Comparison of ENCODE assay signal across 8 mouse cellular contexts in the genomic region with DNA sequence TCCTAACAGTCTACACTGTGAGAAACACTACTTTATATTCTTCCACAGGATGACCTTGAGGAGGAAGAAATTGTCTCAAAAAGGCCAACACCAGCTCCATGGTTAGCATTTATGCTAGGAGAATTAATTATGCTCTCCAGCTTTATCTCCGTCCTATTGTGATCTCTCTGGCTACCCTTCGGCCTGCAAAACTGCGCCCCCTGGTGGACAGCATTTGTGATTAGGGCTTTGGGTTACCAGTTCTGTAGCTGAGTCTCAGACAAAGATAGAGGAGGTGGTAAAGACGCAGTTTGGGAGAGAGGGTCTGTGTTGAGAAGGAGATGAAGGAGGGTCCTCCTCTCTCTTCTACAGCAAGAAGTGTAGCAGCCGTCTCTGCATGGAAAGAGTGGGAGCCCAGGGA. TPM values are rescaled to one million over a fixed set of nuclear protein-coding genes. Genes with fewer than 3 reads are reported as not detected.
DNase-seq lines count a peak whose midpoint lies in the region; ATAC-seq and TF ChIP-seq lines count a peak whose summit lies in the region.
"Had no signal": no experiment of that assay in that cellular context is flagged by ENCODE, and none has a peak within 500 bp of the region (broad histone marks: within the 10 kb centered on the region; RNA-seq: fewer than 3 reads in every experiment).

No protein-coding gene starts in this region.

- H3K36me3 ChIP-seq in midbrain, embryonic 11.5 days (ENCODE audit: control insufficient read depth, insufficient read depth, low read length) = no peaks in the 10 kb centered on the region
- no peaks in the 10 kb centered on the region for H3K36me3 ChIP-seq in midbrain, embryonic 16.5 days (ENCODE audit: control insufficient read depth, insufficient read depth, low read length)
- no peaks in the 10 kb centered on the region for H3K36me3 ChIP-seq in lung, postnatal 0 days (ENCODE audit: insufficient read depth, low read length)
- H3K36me3 ChIP-seq: heart, embryonic 15.5 days had no signal

- no peak for TF ChIP-seq EP300 in lung, postnatal 0 days (IDR thresholded peaks at IDR 0.05)

- no peak overlapping the region for H3K9ac ChIP-seq in midbrain, embryonic 11.5 days (ENCODE audit: low read length)
- H3K9ac ChIP-seq in midbrain, embryonic 16.5 days (ENCODE audit: low read depth, low read length) = no peak overlapping the region
- H3K9ac ChIP-seq in lung, postnatal 0 days (replicated peaks; ENCODE audit: low read depth) = no peak overlapping the region
- H3K9ac ChIP-seq: heart, embryonic 15.5 days had no signal

- no peak overlapping the region for H3K27ac ChIP-seq in midbrain, embryonic 11.5 days (ENCODE audit: low read depth, low read length)
- H3K27ac ChIP-seq in midbrain, embryonic 16.5 days (ENCODE audit: low read length) = no peak overlapping the region
- no peak overlapping the region for H3K27ac ChIP-seq in lung, postnatal 0 days (ENCODE audit: low read length)
- H3K27ac ChIP-seq: heart, embryonic 15.5 days had no signal

- ATAC-seq in midbrain, embryonic 11.5 days (ENCODE audit: low FRiP score) = 0 out of 2 replicates have a peak, but pooled peaks have one; percentile 25
- no peak for ATAC-seq in midbrain, embryonic 16.5 days
- ATAC-seq in lung, postnatal 0 days = no peak

- intact Hi-C loops in heart, postnatal 36 days (cut with DNase I) = no loop called here

- no peak overlapping the region for H3K4me2 ChIP-seq in midbrain, embryonic 11.5 days
- no peak overlapping the region for H3K4me2 ChIP-seq in midbrain, embryonic 16.5 days (ENCODE audit: low read length)
- no peak overlapping the region for H3K4me2 ChIP-seq in lung, postnatal 0 days (replicated peaks; ENCODE audit: low read depth, low read length)
- H3K4me2 ChIP-seq: heart, embryonic 15.5 days had no signal

- peaks cover 3% of the 10 kb centered on the region; the same call in 1 of the 2 replicates for H3K27me3 ChIP-seq in midbrain, embryonic 11.5 days (ENCODE audit: control insufficient read depth, insufficient read depth, low read length)
- no peaks in the 10 kb centered on the region for H3K27me3 ChIP-seq in midbrain, embryonic 16.5 days (ENCODE audit: control insufficient read depth, insufficient read depth, low read depth, low read length)
- no peaks in the 10 kb centered on the region for H3K27me3 ChIP-seq in lung, postnatal 0 days (replicated peaks; ENCODE audit: insufficient read depth, low read length)
- H3K27me3 ChIP-seq: heart, embryonic 15.5 days had no signal

- no peak overlapping the region for H3K4me3 ChIP-seq in midbrain, embryonic 11.5 days (ENCODE audit: low read depth, low read length)
- no peak overlapping the region for H3K4me3 ChIP-seq in midbrain, embryonic 16.5 days (ENCODE audit: low read depth, low read length)
- no peak overlapping the region for H3K4me3 ChIP-seq in lung, postnatal 0 days (ENCODE audit: low read depth, low read length)
- H3K4me3 ChIP-seq: heart, embryonic 15.5 days had no signal

- DNase-seq in midbrain, embryonic 11.5 days (ENCODE audit: low spot score, missing footprints) = peak; percentile 96
- DNase-seq in ZHBTc4 (ENCODE audit: low read depth, low spot score) = peak; percentile 89
- peak; percentile 82 for DNase-seq in embryo, embryonic 10 days (ENCODE audit: low spot score)
- peak; percentile 76 to 82 for DNase-seq in heart, postnatal 36 days
- DNase-seq in lung, postnatal 0 days (ENCODE audit: low spot score) = peak; percentile 80
- DNase-seq in skeletal muscle tissue, adult 2 months (ENCODE audit: low read depth, low spot score) = peak; percentile 58

- WGBS in midbrain, embryonic 11.5 days = 12% methylated on average over 5 of the region's 5 CpGs
- 9% methylated on average over 5 of the region's 5 CpGs for WGBS in midbrain, embryonic 16.5 days
- 5% methylated on average over 5 of the region's 5 CpGs for WGBS in lung, postnatal 0 days

- peaks cover 15% of the 10 kb centered on the region for H3K4me1 ChIP-seq in midbrain, embryonic 11.5 days (ENCODE audit: control insufficient read depth, insufficient read depth, low read length)
- H3K4me1 ChIP-seq in midbrain, embryonic 16.5 days (ENCODE audit: control insufficient read depth, insufficient read depth, low read length) = peaks cover 9% of the 10 kb centered on the region
- H3K4me1 ChIP-seq in lung, postnatal 0 days (ENCODE audit: insufficient read depth, low read depth, low read length) = peaks cover 4% of the 10 kb centered on the region; the same call in 1 of the 2 replicates

- no peaks in the 10 kb centered on the region for H3K9me3 ChIP-seq in midbrain, embryonic 11.5 days (ENCODE audit: control insufficient read depth, low read length)
- no peaks in the 10 kb centered on the region for H3K9me3 ChIP-seq in midbrain, embryonic 16.5 days (replicated peaks; ENCODE audit: control insufficient read depth, low read length, poor library complexity, severe bottlenecking)
- H3K9me3 ChIP-seq in lung, postnatal 0 days (ENCODE audit: low read length) = no peaks in the 10 kb centered on the region
- H3K9me3 ChIP-seq: heart, embryonic 15.5 days had no signal

- peak; percentile 96 for TF ChIP-seq CTCF in lung, postnatal 0 days (IDR thresholded peaks at IDR 0.05)

RNA-seq across cellular contexts. Expression of a gene that starts 10.6 kb away (rescaled TPM):
- 0.95 and 1.3 TPM in 2 replicates for polyA plus RNA-seq in midbrain, embryonic 11.5 days (2014; fragmentation: Nextera tagmentation; extraction: Ambion mirVana)
- polyA plus RNA-seq in midbrain, embryonic 16.5 days (2015; fragmentation: Nextera tagmentation; extraction: Ambion mirVana) = 0.35 and 1.1 TPM in 2 replicates
- 1 to 10 TPM; 1.0 to 1.4 TPM for total RNA-seq in heart, postnatal 36 days (2021)
- 26.1 and 31.2 TPM in 2 replicates for polyA plus RNA-seq in lung, postnatal 0 days (2015; fragmentation: Nextera tagmentation; extraction: Ambion mirVana)

RNA-seq across cellular contexts. Expression of a gene that starts 23.9 kb away (rescaled TPM):
- 16.9 and 19.4 TPM in 2 replicates for polyA plus RNA-seq in midbrain, embryonic 11.5 days (2014; fragmentation: Nextera tagmentation; extraction: Ambion mirVana)
- polyA plus RNA-seq in midbrain, embryonic 16.5 days (2015; fragmentation: Nextera tagmentation; extraction: Ambion mirVana) = 26.6 and 33.0 TPM in 2 replicates
- 10 to 100 TPM in 1 of 2 experiments, 1 to 10 TPM in 1; 9.7 to 13.3 TPM for total RNA-seq in heart, postnatal 36 days (2021)
- polyA plus RNA-seq in lung, postnatal 0 days (2015; fragmentation: Nextera tagmentation; extraction: Ambion mirVana) = 80.7 and 82.0 TPM in 2 replicates

RNA-seq across cellular contexts. Expression of a gene that starts 28.6 kb away (rescaled TPM):
- 0.36 and 0.37 TPM in 2 replicates for polyA plus RNA-seq in midbrain, embryonic 11.5 days (2014; fragmentation: Nextera tagmentation; extraction: Ambion mirVana)
- 0.95 and 1.3 TPM in 2 replicates for polyA plus RNA-seq in midbrain, embryonic 16.5 days (2015; fragmentation: Nextera tagmentation; extraction: Ambion mirVana)
- total RNA-seq in heart, postnatal 36 days (2021) = 1 to 10 TPM; 5.6 to 8.2 TPM
- 4.4 and 6.0 TPM in 2 replicates for polyA plus RNA-seq in lung, postnatal 0 days (2015; fragmentation: Nextera tagmentation; extraction: Ambion mirVana)

RNA-seq across cellular contexts. Expression of a gene that starts 46.3 kb away (rescaled TPM):
- 0.82 and 0.92 TPM in 2 replicates for polyA plus RNA-seq in midbrain, embryonic 11.5 days (2014; fragmentation: Nextera tagmentation; extraction: Ambion mirVana)
- polyA plus RNA-seq in midbrain, embryonic 16.5 days (2015; fragmentation: Nextera tagmentation; extraction: Ambion mirVana) = 0.46 and 0.53 TPM in 2 replicates
- total RNA-seq in heart, postnatal 36 days (2021) = 1,000 to 10,000 TPM; 8,733 to 8,759 TPM
- polyA plus RNA-seq in lung, postnatal 0 days (2015; fragmentation: Nextera tagmentation; extraction: Ambion mirVana) = 84.6 and 115 TPM in 2 replicates

Comparison
In these comparisons a context has a peak if more than half of its experiments do, and no peak if none do; other contexts are left out.
1. RNA of a gene that starts 10.6 kb away (polyA plus RNA-seq): 26.1 to 31.2 TPM in lung, postnatal 0 days; 0.95 to 1.3 TPM in midbrain, embryonic 11.5 days and 0.35 to 1.1 TPM in midbrain, embryonic 16.5 days; every median in the first group is over 10 times any median in the second.
2. Peak in every context shown above with its lines, with median percentiles within 50 percentile points of each other: DNase-seq.